7 mouse cellular contexts compared by ENCODE assay signal in genomic region chr1:91250415-91251147, GRCm38 (mm10). TPM values are rescaled to one million over a fixed set of nuclear protein-coding genes. Genes with fewer than 3 reads are reported as not detected.
A peak's percentile ranks its signal among the peaks of the same experiment; 100 is the strongest.
DNase-seq lines count a peak whose midpoint lies in the region; ATAC-seq and TF ChIP-seq lines count a peak whose summit lies in the region.

No protein-coding gene starts in this region.

- H3K9me3 ChIP-seq in CH12.LX (replicated peaks; ENCODE audit: low read length), result no peaks in the 10 kb centered on the region
- H3K9me3 ChIP-seq in heart, embryonic 11.5 days (replicated peaks; ENCODE audit: control insufficient read depth, low read length), result no peaks in the 10 kb centered on the region
- H3K9me3 ChIP-seq in midbrain, embryonic 13.5 days, result no peaks in the 10 kb centered on the region

- DNase-seq in CH12.LX (ENCODE audit: extremely low read depth) (no peak), Patski (ENCODE audit: low read depth, low spot score) (no peak)
- DNase-seq in kidney, postnatal 10 days, result peak; percentile 49

- no peak for TF ChIP-seq POLR2A in CH12.LX (IDR thresholded peaks at IDR 0.05; ENCODE audit: low read depth, low read length)
- TF ChIP-seq POLR2A in cortical plate, adult 2 months (IDR thresholded peaks at IDR 0.05; ENCODE audit: extremely low read depth, insufficient read depth, low read length), result no peak
- TF ChIP-seq POLR2A in testis, adult 2 months (IDR thresholded peaks at IDR 0.05; ENCODE audit: control insufficient read depth, low read depth, low read length), result no peak; the same call in 1 of the 2 replicates

- TF ChIP-seq CTCF in CH12.LX (conservative IDR thresholded peaks at IDR 0.05 in 1 of 2, IDR thresholded peaks at IDR 0.05 in 1 of 2; ENCODE audit: low read depth in 2 of 2, low read length in 2 of 2) (no peak), Patski (IDR thresholded peaks at IDR 0.05) (no peak)
- no peak for TF ChIP-seq CTCF in cortical plate, adult 2 months (IDR thresholded peaks at IDR 0.05; ENCODE audit: extremely low read depth, insufficient read depth, low read length)
- TF ChIP-seq CTCF in testis, adult 2 months (IDR thresholded peaks at IDR 0.05; ENCODE audit: control insufficient read depth, insufficient read depth, insufficient replicate concordance, low read depth, low read length), result no peak

- H3K27ac ChIP-seq in CH12.LX (ENCODE audit: insufficient read depth, low read depth), result no peak overlapping the region
- H3K27ac ChIP-seq in cortical plate, adult 2 months (ENCODE audit: insufficient read depth, low read length), result peak overlapping the region; percentile 18; the same call in 1 of the 2 replicates
- peak overlapping the region; percentile 82 for H3K27ac ChIP-seq in heart, embryonic 11.5 days (ENCODE audit: low read depth, low read length)
- H3K27ac ChIP-seq in midbrain, embryonic 13.5 days, result peak overlapping the region; percentile 82
- H3K27ac ChIP-seq in testis, adult 2 months (ENCODE audit: control insufficient read depth, insufficient read depth, low read depth, low read length), result peak overlapping the region; percentile 51

- peak overlapping the region; percentile 92 for H3K4me2 ChIP-seq in CH12.LX (ENCODE audit: insufficient read depth, low read depth, poor library complexity, severe bottlenecking)
- peak overlapping the region; percentile 87 for H3K4me2 ChIP-seq in heart, embryonic 11.5 days
- peak overlapping the region; percentile 93 for H3K4me2 ChIP-seq in midbrain, embryonic 13.5 days (replicated peaks)

- dilution Hi-C loops in CH12.LX (cut with MboI; ENCODE audit: extremely low pct_ligation_motif_present, extremely low pct_unique_long_range_greater_than_20kb, low sequenced_read_pairs), result no loop called here

- H3K36me3 ChIP-seq in CH12.LX (replicated peaks in 1 of 2; ENCODE audit: control insufficient read depth in 1 of 2, insufficient read depth in 1 of 2, low read length in 1 of 2), result peaks cover 0 to 21% of the 10 kb centered on the region in 2 experiments
- no peaks in the 10 kb centered on the region for H3K36me3 ChIP-seq in heart, embryonic 11.5 days (ENCODE audit: control insufficient read depth, insufficient read depth, low read length)
- 0 out of 2 replicates have a peak, but pooled peaks cover 2% of the 10 kb centered on the region for H3K36me3 ChIP-seq in midbrain, embryonic 13.5 days
- peaks cover 1% of the 10 kb centered on the region; the same call in 1 of the 2 replicates for H3K36me3 ChIP-seq in testis, adult 2 months (ENCODE audit: control insufficient read depth, insufficient read depth, low read length)

- peak; percentile 14 for ATAC-seq in Patski
- peak; percentile 42 for ATAC-seq in heart, embryonic 11.5 days (replicated peaks; ENCODE audit: insufficient number of reproducible peaks, low FRiP score, low TSS enrichment)
- ATAC-seq in midbrain, embryonic 13.5 days, result peak; percentile 10; the same call in 1 of the 2 replicates

- no peak for TF ChIP-seq EP300 in CH12.LX (IDR thresholded peaks at IDR 0.05; ENCODE audit: low read length)

- TF ChIP-seq RAD21 in CH12.LX (IDR thresholded peaks at IDR 0.05; ENCODE audit: low read depth, low read length), result no peak

- POLR2A ChIA-PET in Patski (lab: Charles Lee), result interaction anchor here (0.9 to 3.5 kb wide), 8 partner anchors 12 to 193 kb away, joined by 3 to 14 read pairs (median 4); no protein-coding TSS in a partner anchor

- H3K27me3 ChIP-seq in CH12.LX (replicated peaks) (no peaks in the 10 kb centered on the region), Patski (no peaks in the 10 kb centered on the region)
- no peaks in the 10 kb centered on the region for H3K27me3 ChIP-seq in heart, embryonic 11.5 days (ENCODE audit: control insufficient read depth, insufficient read depth, low read length)
- H3K27me3 ChIP-seq in midbrain, embryonic 13.5 days, result no peaks in the 10 kb centered on the region
- no peaks in the 10 kb centered on the region for H3K27me3 ChIP-seq in testis, adult 2 months (ENCODE audit: control insufficient read depth, insufficient read depth, low read length)

- WGBS in heart, embryonic 11.5 days (ENCODE audit: insufficient replicate concordance), result under 1% methylated on average over 61 of the region's 70 CpGs
- WGBS in midbrain, embryonic 13.5 days, result under 1% methylated on average over 42 of the region's 70 CpGs

- in situ Hi-C loops in CH12.LX (cut with MboI; ENCODE audit: low pct_ligation_motif_present, low pct_unique_long_range_greater_than_20kb, low sequenced_read_pairs) (no loop called here), Patski (cut with MboI; ENCODE audit: low pct_unique_long_range_greater_than_20kb) (loop anchor here (5.0 kb wide), 1 partner anchor 42 kb away; no protein-coding TSS in a partner anchor)

- H3K4me1 ChIP-seq in CH12.LX (ENCODE audit: control insufficient read depth in 1 of 2, insufficient read depth in 2 of 2), result peaks cover 3 to 33% of the 10 kb centered on the region in 2 experiments; a peak in 3 of 4 replicates
- peaks cover 7% of the 10 kb centered on the region for H3K4me1 ChIP-seq in cortical plate, adult 2 months (ENCODE audit: control insufficient read depth, insufficient read depth, low read length)
- H3K4me1 ChIP-seq in heart, embryonic 11.5 days (ENCODE audit: control insufficient read depth, insufficient read depth, low read length), result peaks cover 25% of the 10 kb centered on the region
- H3K4me1 ChIP-seq in midbrain, embryonic 13.5 days (replicated peaks), result peaks cover 27% of the 10 kb centered on the region
- H3K4me1 ChIP-seq in testis, adult 2 months (ENCODE audit: control insufficient read depth, insufficient read depth, low read length), result peaks cover 8% of the 10 kb centered on the region

- peak overlapping the region; percentile 94 to 98 (median 97) for H3K4me3 ChIP-seq in CH12.LX (replicated peaks in 1 of 3; ENCODE audit: low read depth in 2 of 3, low read length in 2 of 3, poor library complexity in 1 of 3)
- H3K4me3 ChIP-seq in cortical plate, adult 2 months (ENCODE audit: insufficient read depth, low read length), result peak overlapping the region; percentile 40
- peak overlapping the region; percentile 93 for H3K4me3 ChIP-seq in heart, embryonic 11.5 days (ENCODE audit: low read depth, low read length)
- H3K4me3 ChIP-seq in midbrain, embryonic 13.5 days (replicated peaks), result peak overlapping the region; percentile 99
- H3K4me3 ChIP-seq in testis, adult 2 months (ENCODE audit: control insufficient read depth, low read depth, low read length), result peak overlapping the region; percentile 93

- peaks cover 28% of the 10 kb centered on the region for H3K79me2 ChIP-seq in CH12.LX (replicated peaks; ENCODE audit: control insufficient read depth, extremely low read depth, insufficient read depth, poor library complexity, severe bottlenecking)

- peak overlapping the region; percentile 75 for H3K9ac ChIP-seq in CH12.LX (ENCODE audit: insufficient read depth, low read depth)
- H3K9ac ChIP-seq in heart, embryonic 11.5 days (ENCODE audit: low read depth, low read length), result peak overlapping the region; percentile 93
- H3K9ac ChIP-seq in midbrain, embryonic 13.5 days (replicated peaks), result peak overlapping the region; percentile 99

- CTCF ChIA-PET in Patski (lab: Charles Lee), result interaction anchor here (1.9 kb wide), 1 partner anchor 13 kb away, joined by 8 read pairs; no protein-coding TSS in a partner anchor

TF ChIP-seq in CH12.LX, 34 proteins besides CTCF, POLR2A, EP300 and RAD21:
- TF ChIP-seq MXI1 (IDR thresholded peaks at IDR 0.05; ENCODE audit: low read depth, low read length) (peak; percentile 52; the same call in 1 of the 2 replicates), ZKSCAN1 (IDR thresholded peaks at IDR 0.05; ENCODE audit: borderline replicate concordance, low read depth, low read length) (no peak)
TF ChIP-seq in CH12.LX: peak in this region for 1.

RNA-seq across cellular contexts. Expression of gene Ube2f, which starts 0.5 kb away (rescaled TPM):
- total RNA-seq in CH12.LX (2012; rRNA removed) (30.3 and 35.6 TPM in 2 replicates), CH12.LX (2014; rRNA removed) (58.1 and 58.8 TPM in 2 replicates)
- polyA plus RNA-seq in CH12.LX (2012; ENCODE audit: insufficient read length, low read depth) (69.3 and 70.5 TPM in 2 replicates), Patski (2021) (94.5 TPM)
- 60.0 and 65.7 TPM in 2 replicates for polyA plus RNA-seq in cortical plate, adult 2 months (2012; rRNA removed)
- 71.6 and 75.7 TPM in 2 replicates for polyA plus RNA-seq in heart, embryonic 11.5 days (2014; fragmentation: Nextera tagmentation; extraction: Ambion mirVana)
- polyA plus RNA-seq in midbrain, embryonic 13.5 days (2015; fragmentation: Nextera tagmentation; extraction: Ambion mirVana), result 70.5 and 72.8 TPM in 2 replicates
- polyA plus RNA-seq in testis, adult 2 months (2012; rRNA removed), result 159 and 164 TPM in 2 replicates

RNA-seq across cellular contexts. Expression of gene Scly, which starts 47.6 kb away (rescaled TPM):
- total RNA-seq in CH12.LX (2012; rRNA removed), result 25.6 and 31.9 TPM in 2 replicates
- 15.8 and 21.3 TPM in 2 replicates for total RNA-seq in CH12.LX (2014; rRNA removed)
- polyA plus RNA-seq in CH12.LX (2012; ENCODE audit: insufficient read length, low read depth), result 66.6 and 71.2 TPM in 2 replicates
- polyA plus RNA-seq in Patski (2021), result 98.6 TPM
- polyA plus RNA-seq in cortical plate, adult 2 months (2012; rRNA removed), result 18.4 and 20.6 TPM in 2 replicates
- polyA plus RNA-seq in heart, embryonic 11.5 days (2014; fragmentation: Nextera tagmentation; extraction: Ambion mirVana), result 12.6 and 18.2 TPM in 2 replicates
- 11.6 and 12.4 TPM in 2 replicates for polyA plus RNA-seq in midbrain, embryonic 13.5 days (2015; fragmentation: Nextera tagmentation; extraction: Ambion mirVana)
- polyA plus RNA-seq in testis, adult 2 months (2012; rRNA removed), result 13.3 and 18.0 TPM in 2 replicates

Comparison
In these comparisons a context has a peak if more than half of its experiments do, and no peak if none do; other contexts are left out.
1. H3K4me3 ChIP-seq: peak in every context shown above with its lines; median percentile 99 in midbrain, embryonic 13.5 days; 97 in CH12.LX; 93 in heart, embryonic 11.5 days; 93 in testis, adult 2 months; 40 in cortical plate, adult 2 months.